Mouse (Mus musculus) G1E (cell line): Measurements from ENCODE around the gene Mtmr2.

Experiments used
- CTCF ChIP-seq: IDR thresholded peaks from 2 replicates; pipeline ENCODE4 v1.5.1; 2012; ENCODE audit warnings: low read depth, low read length, inconsistent platforms, mixed read lengths
- GATA1 ChIP-seq: IDR thresholded peaks from 2 replicates; pipeline ENCODE4 v1.6.1; 2012; ENCODE audit warnings: borderline replicate concordance, low read length, inconsistent platforms, mixed read lengths
- TAL1 ChIP-seq: conservative IDR thresholded peaks from 2 replicates; pipeline ENCODE4 v1.6.1; 2012; ENCODE audit warnings: low read depth, low read length, inconsistent platforms, mixed read lengths

DNA sequence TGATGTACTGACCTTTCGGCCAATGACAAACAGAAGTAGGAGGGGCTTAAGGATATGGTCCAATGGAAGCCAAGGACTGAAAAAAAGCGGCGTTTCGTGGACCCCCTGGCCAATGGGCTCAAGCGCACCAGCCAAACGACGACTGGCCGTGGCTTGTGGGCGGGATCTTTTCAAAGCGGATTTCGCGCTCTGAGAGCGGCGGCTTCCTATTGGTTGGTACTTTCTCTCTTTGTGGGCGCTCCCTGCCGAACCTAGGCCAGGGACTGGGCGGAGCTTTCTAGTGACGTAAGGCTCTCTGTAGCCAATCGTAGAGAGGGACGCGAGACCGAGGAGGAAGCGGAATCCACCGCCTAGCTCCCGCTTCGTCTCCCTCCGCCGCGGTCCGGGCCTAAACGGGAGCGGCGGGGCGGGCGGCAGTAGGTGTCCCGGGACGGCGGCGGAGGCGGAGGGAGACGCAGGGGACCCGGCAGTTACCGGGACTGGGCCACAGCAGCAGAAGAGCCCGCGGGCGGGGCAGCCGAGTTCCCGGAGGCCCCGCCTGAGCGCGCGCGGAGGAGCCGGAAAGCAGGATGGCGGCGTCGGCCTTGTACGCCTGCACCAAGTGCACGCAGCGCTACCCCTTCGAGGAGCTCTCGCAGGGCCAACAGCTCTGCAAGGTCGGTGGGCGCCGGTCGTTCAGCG lies 79.3 kb downstream of the Mtmr2 start, which contains the start of gene Fam76b:
- TF ChIP-seq TAL1 (no peak), CTCF (no peak), GATA1 (no peak)
